Mouse (Mus musculus) erythroblast, embryonic 14.5 days (primary cell): ENCODE measurements around the gene BC049352. TPM values are rescaled to one million over a fixed set of nuclear protein-coding genes. Genes with fewer than 3 reads are reported as not detected.

Source experiments
- H3K27me3 ChIP-seq: 2 replicates; pipeline ENCODE4 v1.6.1; 2012; ENCODE audit warnings: inconsistent platforms; ENCODE audit not compliant: control insufficient read depth
- H3K36me3 ChIP-seq: 2 replicates; pipeline ENCODE4 v1.6.1; 2012; ENCODE audit warnings: mild to moderate bottlenecking, inconsistent platforms; ENCODE audit not compliant: control insufficient read depth
- H3K4me1 ChIP-seq: 2 replicates; pipeline ENCODE4 v1.6.1; 2012; ENCODE audit warnings: inconsistent platforms; ENCODE audit not compliant: control insufficient read depth
- H3K4me3 ChIP-seq: replicated peaks from 2 replicates; pipeline ENCODE3; 2012; ENCODE audit warnings: moderate library complexity, mild to moderate bottlenecking, inconsistent platforms
- H3K9me3 ChIP-seq: 2 replicates; pipeline ENCODE4 v1.6.1; 2012; ENCODE audit warnings: low read length, inconsistent platforms, mixed read lengths; ENCODE audit not compliant: control insufficient read depth
- GATA1 ChIP-seq: IDR thresholded peaks from 2 replicates; pipeline ENCODE4 v1.6.1; 2012; ENCODE audit warnings: low read length, inconsistent platforms, mixed read lengths
- TAL1 ChIP-seq: IDR thresholded peaks from 3 replicates; pipeline ENCODE4 v1.6.1; 2012; ENCODE audit warnings: low read length, inconsistent platforms, mixed read lengths
- polyA plus RNA-seq: library from polyadenylated mRNA; stranded (reverse); fragments of >175 nt; gene quantifications from 2 replicates; pipeline ENCODE4 v1.2.3, GENCODE M21; 2012

The BC049352 gene
- not detected in 2 replicates for polyA plus RNA-seq

DNA sequence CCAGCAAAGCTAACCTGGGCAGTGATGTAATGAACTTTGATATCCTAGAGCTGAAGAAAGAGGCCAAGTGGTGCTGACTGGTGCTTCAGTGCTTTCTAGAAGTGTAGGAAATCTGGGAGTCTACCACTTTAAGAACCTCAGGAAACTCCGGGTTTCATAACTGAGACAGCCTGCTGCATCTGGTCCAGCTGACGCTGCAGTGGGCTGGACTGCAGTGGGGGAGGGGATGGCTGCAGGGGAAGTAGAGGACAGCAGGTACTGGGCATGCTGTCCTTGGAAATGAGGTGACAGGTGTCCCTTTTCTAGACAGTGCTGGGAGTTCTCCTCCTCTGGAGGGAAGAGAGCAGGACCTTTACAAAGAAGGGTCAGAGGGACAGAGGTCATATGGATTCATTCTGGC lies at the start of gene BC049352:
BC049352 (plus strand) TSS at position 238 of the 400 bp plus-strand sequence.
- Histone ChIP-seq H3K36me3 (no peaks in the 10 kb centered on the region), H3K9me3 (no peaks in the 10 kb centered on the region), H3K4me1 (no peaks in the 10 kb centered on the region), H3K4me3 (no peak within 1 kb of the TSS), H3K27me3 (no peaks in the 10 kb centered on the region)
- no peak for TF ChIP-seq TAL1
- no peak for TF ChIP-seq GATA1

DNA sequence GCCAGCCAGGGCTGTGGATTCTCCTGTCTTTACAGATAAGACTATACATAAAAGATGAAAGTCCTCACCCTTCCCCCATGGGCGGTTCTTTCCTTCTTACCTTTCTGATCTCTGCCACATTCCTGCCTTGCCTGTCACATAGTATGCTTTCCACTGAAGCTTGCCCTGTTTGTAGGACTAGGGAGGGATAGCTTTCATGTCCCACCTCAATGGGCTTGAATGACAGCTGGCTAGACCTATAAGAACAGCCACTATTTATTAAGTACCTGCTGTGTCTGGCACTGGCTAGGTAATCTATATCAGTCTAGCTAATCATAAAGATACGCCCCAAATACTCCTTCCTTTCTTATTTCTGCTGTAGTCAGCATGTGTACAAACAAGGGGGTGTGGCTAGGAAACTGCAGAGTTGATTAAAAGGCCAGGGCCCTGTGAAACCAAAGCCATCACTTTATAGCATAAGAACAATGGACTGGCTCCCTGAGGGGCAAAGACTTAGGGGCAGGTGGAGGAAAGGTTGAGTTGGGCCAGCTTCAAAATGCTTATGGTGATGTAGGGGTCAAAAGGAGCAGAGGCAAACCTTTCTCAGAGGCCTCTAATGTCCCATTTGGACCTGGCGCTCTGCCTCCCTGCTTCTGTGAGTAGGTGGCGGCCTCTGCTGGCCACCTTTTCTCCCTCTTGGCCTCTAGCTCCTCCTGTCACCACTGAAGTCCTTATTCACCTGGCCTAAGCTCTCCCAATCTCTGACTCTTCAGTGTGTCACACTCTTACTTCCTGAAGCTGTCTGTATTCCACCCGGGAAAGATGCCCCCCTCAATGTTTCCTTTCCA lies 48.1 kb upstream of the BC049352 start:
- H3K4me1 ChIP-seq = no peaks in the 10 kb centered on the region
- H3K9me3 ChIP-seq = no peaks in the 10 kb centered on the region
- peaks cover 38% of the 10 kb centered on the region for H3K27me3 ChIP-seq
- H3K4me3 ChIP-seq = no peak overlapping the region
- no peaks in the 10 kb centered on the region for H3K36me3 ChIP-seq
- TF ChIP-seq TAL1 = no peak
- no peak for TF ChIP-seq GATA1

DNA sequence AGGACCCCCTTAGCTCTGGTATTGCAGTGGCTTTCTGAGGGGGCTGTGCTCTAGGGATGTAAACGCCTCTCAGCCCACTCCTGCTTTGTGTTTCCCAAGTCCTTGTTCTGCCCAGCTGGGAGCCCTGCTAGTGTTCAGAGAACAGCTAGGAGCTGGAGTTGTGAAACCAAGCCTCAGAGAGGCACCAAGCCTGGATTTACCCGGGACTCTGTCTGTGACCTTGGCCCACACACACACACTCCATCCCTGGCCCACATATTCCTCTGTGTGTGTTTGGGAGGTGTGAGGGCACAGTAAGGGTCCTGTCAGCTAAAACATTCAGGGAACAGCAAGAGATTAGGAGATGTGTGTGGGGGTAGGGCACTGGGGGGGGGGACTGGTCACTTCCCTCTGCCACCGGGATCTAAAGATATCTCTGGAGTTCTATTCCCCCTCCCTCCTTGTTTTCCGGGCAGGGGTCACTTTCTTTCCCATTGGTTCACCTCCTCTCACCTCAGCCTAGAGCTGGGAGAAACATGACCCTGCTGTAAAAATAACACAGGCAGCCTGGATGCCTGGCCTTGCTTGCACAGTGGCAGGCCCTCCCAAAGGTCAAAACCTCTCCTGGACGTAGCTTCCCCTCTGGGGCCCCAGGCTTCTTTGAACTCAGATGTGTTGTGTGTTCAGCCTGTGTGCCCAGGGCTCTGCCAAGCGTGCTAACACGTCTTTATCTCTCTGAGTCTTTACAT lies 45.2 kb upstream of the BC049352 start:
- Histone ChIP-seq H3K27me3 (peaks cover 55% of the 10 kb centered on the region), H3K4me1 (no peaks in the 10 kb centered on the region), H3K9me3 (no peaks in the 10 kb centered on the region), H3K4me3 (no peak overlapping the region), H3K36me3 (no peaks in the 10 kb centered on the region)
- TF ChIP-seq GATA1 (no peak), TAL1 (no peak)

DNA sequence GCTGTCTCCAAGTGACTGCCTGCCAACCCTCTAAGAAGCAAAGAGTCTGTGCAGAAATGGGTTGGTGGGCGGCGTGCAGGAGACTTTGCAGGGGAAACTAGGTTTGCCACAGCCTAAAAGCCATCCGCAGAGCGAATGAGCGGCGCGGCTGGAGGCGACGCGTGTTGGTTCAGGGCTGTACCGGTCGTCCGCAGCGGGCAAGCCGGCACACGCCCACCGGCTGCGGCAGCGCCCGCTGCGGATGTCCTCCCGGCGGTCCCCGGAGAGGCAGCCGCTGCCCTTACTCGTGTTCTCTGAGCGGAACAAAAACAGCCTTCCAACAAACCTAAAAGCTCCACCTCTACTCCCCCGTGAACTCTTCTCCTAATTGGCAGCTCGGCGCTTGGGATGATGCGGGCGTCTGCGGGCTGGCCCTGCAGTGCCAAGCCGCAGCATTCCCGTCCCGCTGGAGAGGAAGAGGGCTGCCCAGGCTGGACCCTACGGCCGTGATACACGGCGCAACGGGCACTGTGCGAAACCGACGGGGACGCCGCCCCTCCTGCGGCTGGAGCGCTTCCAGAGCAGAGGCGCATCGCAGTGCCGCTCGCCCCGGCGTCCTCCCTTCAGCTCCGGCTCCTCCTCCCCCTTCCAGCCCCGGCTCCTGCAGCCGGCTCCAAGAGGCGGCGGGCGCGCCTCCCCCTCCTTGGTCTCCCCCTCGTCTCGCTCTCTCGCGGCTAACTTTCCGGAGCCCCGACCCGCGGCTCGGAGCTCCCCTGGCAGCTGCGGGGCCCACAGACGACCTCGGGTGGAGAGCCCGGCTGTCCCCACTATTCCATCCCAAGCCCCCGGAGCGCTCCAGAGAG lies 43.4 kb upstream of the BC049352 start, which contains the start of gene Scn4b:
Scn4b (plus strand) TSS at position 205 of the 842 bp plus-strand sequence.
- H3K27me3 ChIP-seq = peaks cover 61% of the 10 kb centered on the region
- TF ChIP-seq TAL1 = no peak
- TF ChIP-seq GATA1 = no peak
- H3K9me3 ChIP-seq = no peaks in the 10 kb centered on the region
- no peaks in the 10 kb centered on the region for H3K36me3 ChIP-seq
- H3K4me3 ChIP-seq = peak within 1 kb of the TSS; percentile 26
- no peaks in the 10 kb centered on the region for H3K4me1 ChIP-seq

DNA sequence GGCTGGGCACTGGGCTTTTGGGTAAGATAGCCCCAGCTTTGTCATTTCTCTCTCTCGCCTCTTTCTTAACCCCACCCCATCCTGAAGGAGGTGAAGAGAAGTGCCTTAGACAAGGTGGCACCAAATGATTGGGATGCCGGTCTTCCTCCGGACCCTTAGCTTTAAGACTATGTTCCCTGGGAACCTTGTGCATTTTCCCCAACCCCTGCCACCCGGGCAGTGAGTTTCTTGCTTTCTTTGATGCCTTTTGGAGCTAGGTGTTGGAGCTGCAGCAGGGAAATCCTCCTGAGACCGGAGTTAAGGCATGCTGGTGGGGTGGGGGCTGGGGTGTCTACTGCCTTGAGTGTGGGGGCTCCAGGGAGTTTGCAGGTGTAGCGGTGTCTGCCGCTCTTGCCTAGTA lies 42.7 kb upstream of the BC049352 start:
- H3K4me1 ChIP-seq = no peaks in the 10 kb centered on the region
- H3K27me3 ChIP-seq = peaks cover 61% of the 10 kb centered on the region
- H3K4me3 ChIP-seq = no peak overlapping the region

DNA sequence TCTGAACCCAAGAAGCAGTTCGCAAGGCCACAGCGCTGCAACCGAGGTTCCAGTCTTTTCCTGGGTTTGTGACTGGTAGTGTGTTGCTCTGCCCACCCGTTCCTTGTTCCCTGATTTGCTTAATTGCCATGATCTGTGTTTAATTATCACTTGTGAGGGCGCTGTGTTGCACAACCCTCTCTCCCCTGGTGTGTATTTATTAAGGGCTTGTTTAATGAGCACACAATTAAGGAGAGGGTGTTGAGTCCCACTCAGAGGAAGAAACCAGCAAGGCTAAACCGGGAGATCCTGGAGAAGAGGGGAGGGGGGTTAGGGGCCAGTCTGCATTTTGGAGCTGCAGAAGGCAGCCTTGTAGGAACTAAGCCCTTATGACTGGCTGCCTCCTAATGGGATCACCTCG lies 40.9 kb upstream of the BC049352 start:
- no peak for TF ChIP-seq TAL1
- no peak for TF ChIP-seq GATA1
- Histone ChIP-seq H3K4me1 (no peaks in the 10 kb centered on the region), H3K4me3 (no peak overlapping the region), H3K36me3 (no peaks in the 10 kb centered on the region), H3K9me3 (no peaks in the 10 kb centered on the region), H3K27me3 (peaks cover 65% of the 10 kb centered on the region)

More for the DNA sequence above, 42.7 kb upstream of the BC049352 start:
- TF ChIP-seq GATA1 = no peak
- TF ChIP-seq TAL1 = no peak
- no peaks in the 10 kb centered on the region for H3K36me3 ChIP-seq
- no peaks in the 10 kb centered on the region for H3K9me3 ChIP-seq

DNA sequence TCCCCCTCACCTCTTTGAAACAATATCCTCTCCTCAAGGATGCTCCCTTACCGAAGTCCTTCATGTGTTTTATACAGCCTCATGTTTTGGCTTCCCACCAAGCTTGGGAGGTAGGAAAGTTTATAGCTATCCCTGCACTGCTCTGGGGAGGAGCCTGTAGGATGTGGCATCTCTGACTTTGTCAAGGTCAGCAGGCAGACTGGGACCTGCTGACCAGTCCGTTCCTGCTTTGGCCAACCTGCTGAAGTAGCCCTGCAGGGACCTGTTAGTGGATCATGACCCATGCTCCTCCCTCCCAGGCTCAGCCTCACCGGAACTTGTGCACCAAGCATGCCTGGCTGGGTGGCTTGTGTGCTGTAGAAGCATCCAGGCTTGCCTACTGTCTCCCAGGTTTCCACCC lies 39.1 kb upstream of the BC049352 start:
- TF ChIP-seq TAL1 (no peak), GATA1 (no peak)
- Histone ChIP-seq H3K27me3 (peaks cover 52% of the 10 kb centered on the region), H3K4me1 (no peaks in the 10 kb centered on the region), H3K4me3 (no peak overlapping the region), H3K9me3 (no peaks in the 10 kb centered on the region), H3K36me3 (no peaks in the 10 kb centered on the region)

DNA sequence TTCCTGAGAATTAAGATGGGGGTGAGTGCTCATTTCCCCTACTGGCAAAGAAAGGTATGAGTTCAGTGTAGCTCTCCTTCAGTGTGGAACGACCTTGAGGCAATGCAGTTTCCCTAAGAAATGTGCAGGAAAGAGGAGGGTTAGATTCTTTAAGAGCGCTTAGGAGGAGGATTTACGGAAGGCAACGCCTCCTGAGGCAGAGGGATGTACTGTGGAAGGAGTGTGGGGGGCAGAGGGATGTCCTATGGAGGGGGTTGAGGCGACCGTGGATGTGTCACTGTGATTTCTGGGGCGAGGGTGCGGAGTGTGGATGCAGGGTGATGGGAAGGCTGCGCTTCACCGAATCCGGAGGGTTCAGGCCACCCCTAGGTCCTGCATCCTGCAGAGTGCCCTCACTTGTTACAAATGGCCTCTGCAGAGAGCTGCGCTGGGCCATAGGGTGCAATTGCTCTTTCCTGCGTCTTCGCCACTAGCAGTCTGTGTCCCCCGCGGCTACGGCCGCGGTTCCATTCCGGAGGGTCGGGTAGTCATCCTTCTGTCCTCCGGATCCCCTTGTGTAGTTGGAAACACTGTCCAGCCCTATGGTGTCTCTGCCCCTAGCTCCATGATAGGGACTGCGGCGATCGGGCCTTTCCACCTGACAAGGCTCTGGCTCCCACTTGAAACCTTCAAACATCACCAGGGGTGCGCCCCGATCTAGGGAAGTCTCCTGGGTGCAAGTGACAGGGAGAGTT lies 36.1 kb upstream of the BC049352 start:
- TF ChIP-seq TAL1 (no peak), GATA1 (no peak)
- Histone ChIP-seq H3K9me3 (no peaks in the 10 kb centered on the region), H3K27me3 (peaks cover 25% of the 10 kb centered on the region)

More for the DNA sequence above, 36.1 kb upstream of the BC049352 start:
- Histone ChIP-seq H3K4me3 (no peak overlapping the region), H3K4me1 (no peaks in the 10 kb centered on the region), H3K36me3 (no peaks in the 10 kb centered on the region)
